Mouse (Mus musculus) intestine, postnatal 0 days (tissue): Measurements from ENCODE around the gene Gls2. TPM values are rescaled to one million over a fixed set of nuclear protein-coding genes. Genes with fewer than 3 reads are reported as not detected.

Experiments used
- ATAC-seq: fragments of 200-750 bp; cut with Nextera tagmentation; 2 replicates; pipeline ENCODE4 v1.8.0; 2017; ENCODE audit warnings: mild to moderate bottlenecking, moderate TSS enrichment, moderate library complexity
- H3K27ac ChIP-seq: fragments of 300-500 bp; sonication (generic); 2 replicates; pipeline ENCODE4 v1.5.1; 2014; ENCODE audit warnings: mild to moderate bottlenecking, low read depth, low read length, moderate library complexity
- H3K27me3 ChIP-seq: fragments of 300-500 bp; sonication (generic); replicated peaks from 2 replicates; pipeline ENCODE4 v1.6.1; 2014; ENCODE audit warnings: low read length, mixed read lengths; ENCODE audit not compliant: control insufficient read depth, insufficient read depth
- H3K36me3 ChIP-seq: fragments of 300-500 bp; sonication (generic); 2 replicates; pipeline ENCODE4 v1.6.1; 2014; ENCODE audit warnings: mild to moderate bottlenecking, moderate library complexity; ENCODE audit not compliant: control insufficient read depth, insufficient read depth
- H3K4me1 ChIP-seq: fragments of 300-500 bp; sonication (generic); replicated peaks from 2 replicates; pipeline ENCODE4 v1.6.1; 2014; ENCODE audit warnings: antibody characterized with exemption, low read length, mixed read lengths; ENCODE audit not compliant: control insufficient read depth, insufficient read depth
- H3K4me2 ChIP-seq: fragments of 300-500 bp; sonication (generic); replicated peaks from 2 replicates; pipeline ENCODE4 v1.6.1; 2014; ENCODE audit warnings: low read depth, mild to moderate bottlenecking, moderate library complexity
- H3K4me3 ChIP-seq: fragments of 300-500 bp; sonication (generic); 2 replicates; pipeline ENCODE4 v1.5.1; 2014; ENCODE audit warnings: low read depth, low read length
- H3K9ac ChIP-seq: fragments of 300-500 bp; sonication (generic); 2 replicates; pipeline ENCODE4 v1.6.1; 2014; ENCODE audit warnings: mild to moderate bottlenecking, low read depth, low read length
- H3K9me3 ChIP-seq: fragments of 300-500 bp; sonication (generic); 2 replicates; pipeline ENCODE4 v1.6.1; 2016; ENCODE audit warnings: mixed run types; ENCODE audit not compliant: control insufficient read depth
- CTCF ChIP-seq: sonication (generic); IDR thresholded peaks from 2 replicates; pipeline ENCODE4 v1.5.1; 2016; ENCODE audit warnings: low read depth, mild to moderate bottlenecking, control low read depth, antibody characterized with exemption, moderate library complexity
- WGBS: fragments of 180-500 bp; shearing (Covaris S2); extraction: QIAGEN DNeasy Blood & Tissue Kit; methylation state at CpG from one replicate; pipeline ENCODE4 v1.1.7; 2014; 5-methylcytosine and 5-hydroxymethylcytosine counted together
- polyA plus RNA-seq: library from polyadenylated mRNA; unstranded; fragments of >200 nt; fragmentation: Nextera tagmentation; extraction: Ambion mirVana; gene quantifications from 2 replicates; pipeline ENCODE4 v1.2.1, GENCODE M21; 2015

The Gls2 gene
- polyA plus RNA-seq, 1 experiment from 2014 or later: 0.42 TPM

DNA sequence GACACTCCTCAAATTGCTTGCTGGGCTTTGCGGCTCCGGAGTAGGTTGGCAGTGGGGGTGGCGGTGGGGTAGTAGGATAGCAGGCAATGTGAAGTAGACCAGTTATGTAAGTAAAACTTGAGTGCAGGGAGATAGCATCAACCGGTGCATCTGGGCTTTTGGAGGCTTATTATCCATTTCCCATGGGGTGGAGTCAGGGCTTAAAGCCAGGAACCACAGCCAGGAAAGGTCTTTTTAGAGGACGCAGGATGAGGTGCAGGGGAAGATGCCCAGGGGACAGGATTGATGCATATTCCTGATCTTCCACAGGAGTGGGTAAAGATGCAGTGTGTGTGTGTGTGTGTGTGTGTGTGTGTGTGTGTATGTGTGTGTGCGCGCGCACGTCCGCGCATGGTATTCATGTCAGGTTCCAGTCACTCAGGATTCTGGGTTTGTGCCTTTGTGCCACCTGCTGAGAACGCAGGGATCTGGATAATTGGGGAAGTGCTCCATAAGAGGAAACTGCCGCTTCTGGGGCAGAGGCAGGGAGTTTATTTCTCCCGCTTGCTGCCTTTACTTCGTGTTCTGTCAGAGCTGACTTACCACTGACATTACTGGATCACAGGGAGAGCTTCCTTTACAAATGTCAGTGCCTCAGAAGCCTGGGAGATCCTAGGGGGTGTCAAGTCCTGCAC is 43.7 kb downstream of the Gls2 start:
- Histone ChIP-seq H3K4me2 (no peak overlapping the region), H3K36me3 (no peaks in the 10 kb centered on the region; the same call in 1 of the 2 replicates), H3K4me1 (no peaks in the 10 kb centered on the region), H3K9me3 (no peaks in the 10 kb centered on the region), H3K9ac (no peak overlapping the region), H3K27ac (no peak overlapping the region), H3K27me3 (no peaks in the 10 kb centered on the region), H3K4me3 (no peak overlapping the region)
- ATAC-seq: no peak
- TF ChIP-seq CTCF: no peak
- WGBS: 82% methylated on average over 15 of the region's 15 CpGs

DNA sequence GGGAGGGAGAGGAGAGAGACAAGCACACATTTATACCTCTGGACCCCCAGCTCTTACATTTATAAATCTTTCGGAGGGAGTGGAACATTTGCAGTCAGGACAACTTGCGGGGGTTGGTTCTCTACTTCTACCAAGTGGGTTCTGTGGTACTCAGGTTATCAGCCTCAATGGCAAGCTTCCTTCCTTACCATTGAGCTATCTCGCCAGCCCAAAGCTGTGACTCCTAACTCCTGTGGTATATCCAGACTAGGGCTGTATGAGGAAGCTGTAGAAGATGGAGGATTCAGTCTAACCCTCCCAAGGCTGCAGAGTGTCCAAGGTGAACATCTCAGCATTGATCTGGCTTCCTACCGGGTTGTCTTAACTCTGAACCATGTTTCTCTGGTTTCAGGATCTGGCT is 44.9 kb downstream of the Gls2 start:
- Histone ChIP-seq H3K4me1 (no peaks in the 10 kb centered on the region), H3K4me2 (no peak overlapping the region), H3K9ac (no peak overlapping the region), H3K9me3 (no peaks in the 10 kb centered on the region), H3K4me3 (no peak overlapping the region), H3K27ac (no peak overlapping the region), H3K27me3 (no peaks in the 10 kb centered on the region), H3K36me3 (peaks cover 4% of the 10 kb centered on the region)
- TF ChIP-seq CTCF: no peak
- WGBS: 93% methylated on average over 4 of the region's 4 CpGs
- no peak for ATAC-seq

DNA sequence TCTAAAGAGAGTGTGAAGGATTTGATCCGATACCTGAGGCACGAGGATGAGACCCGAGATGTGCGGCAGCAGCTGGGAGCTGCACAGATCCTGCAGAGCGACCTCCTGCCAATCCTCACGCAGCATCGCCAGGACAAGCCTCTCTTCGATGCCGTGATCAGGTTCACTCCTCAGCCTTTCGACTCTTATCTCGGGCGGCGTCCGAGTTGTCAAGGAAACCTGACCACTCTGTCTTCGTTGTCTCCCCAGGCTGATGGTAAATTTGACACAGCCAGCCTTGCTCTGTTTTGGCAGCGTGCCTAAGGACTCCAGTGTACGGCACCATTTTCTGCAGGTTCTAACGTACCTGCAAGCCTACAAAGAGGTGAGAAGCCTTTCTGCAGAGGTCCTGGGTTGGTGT is 45.9 kb downstream of the Gls2 start:
- TF ChIP-seq CTCF: no peak
- 72% methylated on average over 18 of the region's 18 CpGs for WGBS
- no peak overlapping the region for H3K4me3 ChIP-seq
- no peak overlapping the region for H3K4me2 ChIP-seq
- H3K36me3 ChIP-seq: peaks cover 12% of the 10 kb centered on the region
- no peak overlapping the region for H3K9ac ChIP-seq
- no peak for ATAC-seq
- H3K4me1 ChIP-seq: no peaks in the 10 kb centered on the region
- no peak overlapping the region for H3K27ac ChIP-seq
- no peaks in the 10 kb centered on the region for H3K27me3 ChIP-seq
- H3K9me3 ChIP-seq: no peaks in the 10 kb centered on the region

DNA sequence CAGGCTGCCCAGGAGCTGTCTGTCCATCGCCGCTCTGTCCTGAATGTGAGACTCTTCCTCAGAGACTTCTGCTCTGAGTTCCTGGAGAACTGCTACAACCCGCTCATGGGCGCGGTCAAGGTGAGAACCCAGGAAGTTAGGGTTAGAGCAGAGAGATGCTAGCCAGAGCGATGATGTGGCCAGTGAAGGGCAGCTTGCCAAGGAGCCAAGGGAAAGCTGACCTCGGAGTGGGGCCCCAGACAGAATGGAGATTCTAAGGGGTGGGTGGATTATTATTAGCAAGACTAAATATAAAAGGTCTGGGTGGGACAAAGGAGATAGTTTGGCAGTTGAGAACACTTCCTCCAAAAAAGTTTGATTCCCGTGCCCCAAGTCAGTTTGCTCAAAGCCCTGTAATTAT is 49.0 kb downstream of the Gls2 start:
- WGBS: 85% methylated on average over 8 of the region's 8 CpGs
- TF ChIP-seq CTCF: no peak
- H3K9me3 ChIP-seq: no peaks in the 10 kb centered on the region
- no peaks in the 10 kb centered on the region for H3K4me1 ChIP-seq
- H3K27ac ChIP-seq: no peak overlapping the region
- no peaks in the 10 kb centered on the region for H3K27me3 ChIP-seq
- H3K9ac ChIP-seq: no peak overlapping the region
- H3K4me3 ChIP-seq: no peak overlapping the region
- ATAC-seq: no peak
- no peak overlapping the region for H3K4me2 ChIP-seq
- peaks cover 28% of the 10 kb centered on the region for H3K36me3 ChIP-seq

DNA sequence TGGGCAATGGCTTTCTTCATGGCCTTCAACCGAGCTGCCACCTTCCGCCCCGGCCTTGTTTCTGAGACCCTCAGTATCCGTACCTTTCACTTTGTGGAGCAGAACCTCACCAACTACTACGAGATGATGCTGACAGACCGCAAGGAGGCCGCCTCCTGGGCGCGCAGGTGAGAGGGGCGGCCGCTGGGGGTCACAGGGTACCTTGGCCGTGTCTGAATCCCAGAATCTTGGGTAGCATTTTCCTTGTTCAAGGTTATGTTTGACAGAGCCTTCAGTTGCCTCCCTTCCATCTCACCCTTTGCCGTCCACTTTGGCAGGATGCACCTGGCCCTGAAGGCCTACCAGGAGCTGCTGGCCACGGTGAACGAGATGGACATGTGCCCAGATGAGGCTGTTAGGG is 49.9 kb downstream of the Gls2 start:
- no peak overlapping the region for H3K9ac ChIP-seq
- H3K9me3 ChIP-seq: no peaks in the 10 kb centered on the region
- no peak overlapping the region for H3K4me3 ChIP-seq
- 93% methylated on average over 15 of the region's 15 CpGs for WGBS
- H3K4me2 ChIP-seq: no peak overlapping the region
- no peaks in the 10 kb centered on the region for H3K27me3 ChIP-seq
- ATAC-seq: no peak
- peaks cover 28% of the 10 kb centered on the region for H3K36me3 ChIP-seq
- H3K27ac ChIP-seq: peak overlapping the region; percentile 46; the same call in 1 of the 2 replicates
- no peaks in the 10 kb centered on the region for H3K4me1 ChIP-seq
- no peak for TF ChIP-seq CTCF

DNA sequence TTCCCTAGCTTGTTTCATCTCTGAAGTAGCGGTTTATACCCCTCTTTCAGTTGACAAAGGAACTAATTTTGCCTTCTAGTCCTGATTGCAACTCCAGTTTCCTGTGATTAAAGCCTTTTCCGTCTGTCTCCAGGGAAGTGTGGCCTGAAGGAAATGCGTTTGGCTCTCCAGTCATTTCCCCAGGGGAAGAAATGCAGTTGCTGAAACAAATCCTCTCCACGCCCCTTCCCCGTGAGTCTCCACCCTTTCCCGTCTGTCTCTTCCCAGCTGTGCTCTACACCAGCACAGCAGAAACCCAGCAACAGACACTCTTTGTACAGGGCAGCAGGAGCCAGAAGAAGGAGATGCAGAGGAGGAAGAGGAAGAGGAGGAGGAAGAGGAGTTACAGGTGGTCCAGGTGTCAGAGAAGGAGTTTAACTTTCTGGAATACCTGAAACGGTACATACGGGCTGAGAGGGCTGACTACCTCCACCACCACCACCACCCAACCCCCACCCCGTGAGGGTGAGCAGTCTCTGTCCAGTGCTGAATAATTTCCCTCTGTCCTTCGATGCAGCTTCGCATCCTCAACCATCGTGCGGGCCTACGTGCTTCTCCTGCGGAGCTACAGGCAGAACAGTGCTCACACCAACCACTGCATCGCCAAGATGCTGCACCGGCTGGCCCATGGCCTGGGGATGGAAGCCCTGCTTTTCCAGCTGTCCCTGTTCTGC is 52.9 kb downstream of the Gls2 start:
- WGBS: 77% methylated on average over 17 of the region's 17 CpGs
- Histone ChIP-seq H3K36me3 (peaks cover 53% of the 10 kb centered on the region), H3K27ac (no peak overlapping the region)

More for the DNA sequence above, 52.9 kb downstream of the Gls2 start:
- Histone ChIP-seq H3K9ac (no peak overlapping the region), H3K4me1 (no peaks in the 10 kb centered on the region), H3K4me2 (no peak overlapping the region; the same call in 1 of the 2 replicates), H3K4me3 (no peak overlapping the region), H3K27me3 (no peaks in the 10 kb centered on the region), H3K9me3 (no peaks in the 10 kb centered on the region)
- TF ChIP-seq CTCF: no peak
- ATAC-seq: no peak
